Mouse (Mus musculus) neutrophil, adult 5-6 weeks (primary cell): ENCODE results near the gene Hist1h3a. TPM values are rescaled to one million over a fixed set of nuclear protein-coding genes. Genes with fewer than 3 reads are reported as not detected.

Experiments
- ATAC-seq: fragments of 151-379, 151-347 bp; 2 replicates; pipeline ENCODE4 v1.8.0; 2017; ENCODE audit warnings: mild to moderate bottlenecking, moderate TSS enrichment; ENCODE audit not compliant: insufficient number of reproducible peaks, poor library complexity, low FRiP score, severe bottlenecking; ENCODE audit errors: extremely low read depth
- total RNA-seq: library from RNA; stranded (forward); fragments of 200-1000 nt; gene quantifications from 2 replicates; pipeline ENCODE4 v1.2.3, GENCODE M21; 2017

Hist1h3a gene
- total RNA-seq, 1 experiment from 2014 or later, result 38.6 TPM

- no peak for ATAC-seq
Measured at GRCm38 (mm10) chr13:23760240-23760971, 1.8 kb downstream of the Hist1h3a start.

GRCm38 (mm10) chr13:23759916-23760239, 2.3 kb downstream of the Hist1h3a start:
- no peak for ATAC-seq

- no peak for ATAC-seq
Measured at GRCm38 (mm10) chr13:23759251-23759771, 2.9 kb downstream of the Hist1h3a start.

GRCm38 (mm10) chr13:23757921-23758320, 4.3 kb downstream of the Hist1h3a start:
- no peak for ATAC-seq

- ATAC-seq, result no peak
Measured at GRCm38 (mm10) chr13:23757211-23757773, 4.9 kb downstream of the Hist1h3a start.

GRCm38 (mm10) chr13:23756790-23757189, 5.4 kb downstream of the Hist1h3a start, which contains the start of gene Hist1h4b:
Gene Hist1h4b, plus strand, starts transcription at chr13:23757013.
- peak; percentile 52 for ATAC-seq

GRCm38 (mm10) chr13:23755000-23755399, 7.2 kb downstream of the Hist1h3a start:
- ATAC-seq, result no peak

- no peak for ATAC-seq
Measured at GRCm38 (mm10) chr13:23753314-23754078, 8.7 kb downstream of the Hist1h3a start.

- no peak for ATAC-seq
Measured at GRCm38 (mm10) chr13:23752742-23753172, 9.4 kb downstream of the Hist1h3a start.

- peak; percentile 63 for ATAC-seq
Measured at GRCm38 (mm10) chr13:23752067-23752741, 10.0 kb downstream of the Hist1h3a start, which contains the start of gene Hist1h3b. Gene Hist1h3b, plus strand, starts transcription at chr13:23752267.

- ATAC-seq, result no peak
Measured at GRCm38 (mm10) chr13:23751478-23751956, 10.7 kb downstream of the Hist1h3a start.

GRCm38 (mm10) chr13:23750839-23751477, 11.2 kb downstream of the Hist1h3a start, which contains the start of gene Hist1h2ab:
Gene Hist1h2ab, plus strand, starts transcription at chr13:23751126.
- ATAC-seq, result peak; percentile 51; the same call in 1 of the 2 replicates

- ATAC-seq, result no peak
Measured at GRCm38 (mm10) chr13:23749563-23750121, 12.5 kb downstream of the Hist1h3a start.

GRCm38 (mm10) chr13:23747892-23748288, 14.3 kb downstream of the Hist1h3a start:
- ATAC-seq, result no peak

GRCm38 (mm10) chr13:23747081-23747891, 14.9 kb downstream of the Hist1h3a start:
- ATAC-seq, result no peak

GRCm38 (mm10) chr13:23746201-23747080, 15.7 kb downstream of the Hist1h3a start, which contains the start of gene Hist1h2bb:
Gene Hist1h2bb, plus strand, starts transcription at chr13:23746734.
- ATAC-seq, result peak; percentile 89
